Mouse (Mus musculus) kidney, postnatal 25 days (tissue): ENCODE results near the gene Fam155a.

Experiments used
- DNase-seq, 2 experiments: peaks; one replicate each; pipeline ENCODE4 v3.0.0; 2021; ENCODE audit warnings: mixed read lengths in 2 of 2

Fam155a gene

GRCm38 (mm10) chr8:9161606-9162005, 609.4 kb downstream of the Fam155a start:
- DNase-seq = peak; percentile 51 to 62

DNA sequence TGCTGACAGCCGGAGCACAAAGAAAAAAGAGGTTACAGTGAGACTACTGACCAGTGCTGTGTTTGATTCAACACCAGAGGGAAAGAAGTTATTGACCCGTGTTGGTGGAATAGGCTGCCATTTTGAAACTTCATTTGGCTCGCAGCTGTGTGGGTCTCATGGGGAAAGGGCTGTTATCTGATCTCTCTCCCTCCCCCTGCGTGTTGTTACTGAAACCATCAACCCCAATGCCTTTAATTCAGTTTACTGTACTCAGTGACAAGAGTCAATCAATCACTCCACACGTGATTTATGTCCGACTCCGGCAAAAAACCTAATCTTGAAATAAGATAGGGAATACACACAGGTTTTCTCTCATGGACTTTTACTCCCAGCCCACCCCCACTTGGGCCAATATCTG, 611.6 kb downstream of the Fam155a start:
- DNase-seq = no peak

DNA sequence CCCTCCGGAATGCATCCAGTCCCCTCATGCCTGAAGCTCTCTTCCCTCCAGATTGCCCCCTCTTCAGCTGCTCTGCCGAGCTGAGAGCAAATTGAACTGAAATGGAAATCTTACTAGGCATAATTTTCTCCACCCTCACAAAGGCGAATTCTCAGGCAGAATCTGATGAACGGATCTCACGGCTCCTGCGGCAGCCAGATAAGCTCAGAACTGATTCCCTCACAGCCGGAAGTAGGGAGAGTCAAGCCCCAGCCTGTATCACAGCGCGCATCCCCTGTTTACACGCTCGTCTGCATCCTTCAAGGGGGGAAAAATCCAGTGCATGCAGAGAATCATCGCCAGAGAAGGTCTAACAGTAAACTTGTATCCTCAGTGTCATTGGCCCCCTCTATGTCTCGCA, 612.3 kb downstream of the Fam155a start:
- DNase-seq = no peak

GRCm38 (mm10) chr8:9157141-9157781, 613.7 kb downstream of the Fam155a start:
- DNase-seq = no peak
